Mouse (Mus musculus) stomach, postnatal 0 days (tissue): ENCODE data around the gene Olfr392.

Source experiments
- CTCF ChIP-seq: IDR thresholded peaks from 2 replicates; pipeline ENCODE4 v1.5.1; 2016; ENCODE audit warnings: antibody characterized with exemption, low read depth, mild to moderate bottlenecking, moderate library complexity
- EP300 ChIP-seq: optimal IDR thresholded peaks from 2 replicates; pipeline ENCODE3; 2016; ENCODE audit warnings: antibody characterized with exemption

DNA sequence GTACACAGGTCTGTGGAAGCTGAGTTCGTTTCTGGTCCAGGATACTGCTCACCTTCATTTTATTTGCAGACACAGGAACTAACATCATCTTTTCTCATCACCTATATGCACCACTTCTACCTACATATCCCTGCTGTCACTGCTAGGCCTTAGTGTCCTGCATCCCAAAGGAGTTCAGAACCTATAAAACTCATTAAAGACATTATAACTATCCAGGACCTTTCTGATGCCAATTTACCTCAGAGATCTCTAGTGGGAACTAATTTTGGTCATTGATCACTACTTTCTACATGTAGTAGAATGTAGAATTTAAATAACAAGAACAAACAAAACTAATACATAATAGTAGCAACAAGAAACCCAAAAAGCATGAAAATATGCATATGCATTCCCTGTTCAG, 13.9 kb downstream of the Olfr392 start, which contains the start of gene Olfr391-ps:
- no peak for TF ChIP-seq CTCF
- TF ChIP-seq EP300, result no peak
